Mouse (Mus musculus) embryo, embryonic 9.5 days (tissue): ENCODE measurements around the gene Slc44a5.

ENCODE experiments used
- DNase-seq: peaks from one replicate; pipeline ENCODE4 v3.0.0-alpha.2; 2017; ENCODE audit errors: extremely low spot score

Gene Slc44a5

GRCm38 (mm10) chr3:154165882-154166281, 192.6 kb downstream of the Slc44a5 start:
- DNase-seq = no peak

GRCm38 (mm10) chr3:154171881-154172592, 198.8 kb downstream of the Slc44a5 start:
- no peak for DNase-seq

GRCm38 (mm10) chr3:154172593-154172965, 199.3 kb downstream of the Slc44a5 start:
- no peak for DNase-seq

- DNase-seq = no peak
Observed at GRCm38 (mm10) chr3:154173556-154173955, 200.3 kb downstream of the Slc44a5 start.

GRCm38 (mm10) chr3:154174031-154174430, 200.8 kb downstream of the Slc44a5 start:
- no peak for DNase-seq

GRCm38 (mm10) chr3:154174766-154175165, 201.5 kb downstream of the Slc44a5 start:
- no peak for DNase-seq

GRCm38 (mm10) chr3:154177665-154178305, 204.5 kb downstream of the Slc44a5 start:
- no peak for DNase-seq

- no peak for DNase-seq
Observed at GRCm38 (mm10) chr3:154179423-154179920, 206.2 kb downstream of the Slc44a5 start.

GRCm38 (mm10) chr3:154182987-154183386, 209.8 kb downstream of the Slc44a5 start:
- no peak for DNase-seq

GRCm38 (mm10) chr3:154183957-154184356, 210.7 kb downstream of the Slc44a5 start:
- DNase-seq = no peak

GRCm38 (mm10) chr3:154188668-154189067, 215.4 kb downstream of the Slc44a5 start:
- DNase-seq = no peak

GRCm38 (mm10) chr3:154192328-154193030, 219.2 kb downstream of the Slc44a5 start:
- peak; percentile 36 for DNase-seq

GRCm38 (mm10) chr3:154193189-154193840, 220.1 kb downstream of the Slc44a5 start:
- no peak for DNase-seq

- no peak for DNase-seq
Observed at GRCm38 (mm10) chr3:154200422-154200828, 227.2 kb downstream of the Slc44a5 start.

- DNase-seq = no peak
Observed at GRCm38 (mm10) chr3:154201796-154202195, 228.6 kb downstream of the Slc44a5 start.

GRCm38 (mm10) chr3:154202383-154202782, 229.1 kb downstream of the Slc44a5 start:
- DNase-seq = no peak

GRCm38 (mm10) chr3:154208479-154208878, 235.2 kb downstream of the Slc44a5 start:
- no peak for DNase-seq

- no peak for DNase-seq
Observed at GRCm38 (mm10) chr3:154209201-154209754, 236.0 kb downstream of the Slc44a5 start.

GRCm38 (mm10) chr3:154209776-154210430, 236.7 kb downstream of the Slc44a5 start:
- DNase-seq = no peak

GRCm38 (mm10) chr3:154210431-154211055, 237.3 kb downstream of the Slc44a5 start:
- no peak for DNase-seq

- no peak for DNase-seq
Observed at GRCm38 (mm10) chr3:154212551-154212950, 239.3 kb downstream of the Slc44a5 start.
